Mouse (Mus musculus) mature B cell (primary cell): Measurements from ENCODE around the gene Gck.

Experiments
- in situ Hi-C: fragments of 300-500 bp; cut with MboI; formaldehyde crosslinking; loops from 2 replicates; pipeline ENCODE4 v1.14.3; 2019

Gene Gck

GRCm38 (mm10) chr11:5949586-5950352 is at the start of gene Gck:
Gck (minus strand) TSS chr11:5950081.
- in situ Hi-C loops, result no loop called here

- in situ Hi-C loops, result loop anchor here (10.0 kb wide), 1 partner anchor 196 kb away; no protein-coding TSS in a partner anchor
Observed at GRCm38 (mm10) chr11:5998472-5998871, 48.6 kb upstream of the Gck start.

- in situ Hi-C loops, result loop anchor here (10.0 kb wide), 1 partner anchor 199 kb away; no protein-coding TSS in a partner anchor
Observed at GRCm38 (mm10) chr11:5995989-5996388, 46.1 kb upstream of the Gck start.

- in situ Hi-C loops, result loop anchor here (5.0 to 10.0 kb wide), 2 partner anchors 32 to 200 kb away; no protein-coding TSS in a partner anchor
Observed at GRCm38 (mm10) chr11:5994880-5995279, 45.0 kb upstream of the Gck start.

- in situ Hi-C loops, result loop anchor here (5.0 to 10.0 kb wide), 2 partner anchors 33 to 201 kb away; no protein-coding TSS in a partner anchor
Observed at GRCm38 (mm10) chr11:5994212-5994611, 44.3 kb upstream of the Gck start.

- in situ Hi-C loops, result loop anchor here (5.0 to 10.0 kb wide), 2 partner anchors 36 to 204 kb away; no protein-coding TSS in a partner anchor
Observed at GRCm38 (mm10) chr11:5990910-5991309, 41.0 kb upstream of the Gck start.

GRCm38 (mm10) chr11:5989954-5990593 is 40.2 kb upstream of the Gck start:
- in situ Hi-C loops, result loop anchor here (5.0 to 10.0 kb wide), 2 partner anchors 37 to 205 kb away; no protein-coding TSS in a partner anchor

GRCm38 (mm10) chr11:5988126-5988525 is 38.2 kb upstream of the Gck start:
- in situ Hi-C loops, result no loop called here

- in situ Hi-C loops, result no loop called here
Observed at GRCm38 (mm10) chr11:5983629-5984028, 33.7 kb upstream of the Gck start.

GRCm38 (mm10) chr11:5981323-5981722 is 31.4 kb upstream of the Gck start:
- in situ Hi-C loops, result no loop called here

GRCm38 (mm10) chr11:5980561-5980960 is 30.7 kb upstream of the Gck start:
- in situ Hi-C loops, result no loop called here

GRCm38 (mm10) chr11:5980108-5980507 is 30.2 kb upstream of the Gck start:
- in situ Hi-C loops, result no loop called here

- in situ Hi-C loops, result no loop called here
Observed at GRCm38 (mm10) chr11:5979088-5979487, 29.2 kb upstream of the Gck start.

GRCm38 (mm10) chr11:5976106-5976505 is 26.2 kb upstream of the Gck start:
- in situ Hi-C loops, result no loop called here

GRCm38 (mm10) chr11:5975068-5975467 is 25.2 kb upstream of the Gck start:
- in situ Hi-C loops, result no loop called here

GRCm38 (mm10) chr11:5974053-5974452 is 24.2 kb upstream of the Gck start:
- in situ Hi-C loops, result no loop called here

GRCm38 (mm10) chr11:5973151-5973550 is 23.3 kb upstream of the Gck start:
- in situ Hi-C loops, result no loop called here

GRCm38 (mm10) chr11:5971202-5971601 is 21.3 kb upstream of the Gck start:
- in situ Hi-C loops, result no loop called here

- in situ Hi-C loops, result no loop called here
Observed at GRCm38 (mm10) chr11:5968223-5968622, 18.3 kb upstream of the Gck start.

- in situ Hi-C loops, result no loop called here
Observed at GRCm38 (mm10) chr11:5966751-5967150, 16.9 kb upstream of the Gck start.

- in situ Hi-C loops, result no loop called here
Observed at GRCm38 (mm10) chr11:5965865-5966264, 16.0 kb upstream of the Gck start.

GRCm38 (mm10) chr11:5960051-5960450 is 10.2 kb upstream of the Gck start:
- in situ Hi-C loops, result no loop called here
